Mouse (Mus musculus): ENCODE measurements at regions not wholly inside any gene's neighbourhood (a gene's known extent, or its start where the extent isn't known, plus 50 kb on each side); places are given as distances from the start of the nearest gene placed in this dataset.

GRCm38 (mm10) chr15:86696806-86697205 is 482.5 kb downstream of the Tbc1d22a start:
- H3K9me3 ChIP-seq (replicated peaks), result peaks cover 86% of the 10 kb centered on the region
- H3K4me1 ChIP-seq (ENCODE audit: insufficient read depth, low read depth, low read length), result no peaks in the 10 kb centered on the region
- H3K4me3 ChIP-seq (ENCODE audit: low read depth, low read length), result no peak overlapping the region
- DNase-seq (ENCODE audit: low spot score), result no peak
- no peaks in the 10 kb centered on the region for H3K36me3 ChIP-seq (replicated peaks)
- TF ChIP-seq TAL1 (conservative IDR thresholded peaks at IDR 0.05; ENCODE audit: low read depth, low read length) (no peak), GATA1 (IDR thresholded peaks at IDR 0.05; ENCODE audit: borderline replicate concordance, low read length) (no peak)
- no peak for ATAC-seq (ENCODE audit: extremely low read depth, insufficient number of reproducible peaks, low FRiP score, poor library complexity, severe bottlenecking)
- H3K27me3 ChIP-seq (ENCODE audit: insufficient read depth, low read length), result no peaks in the 10 kb centered on the region

GRCm38 (mm10) chr15:86710429-86710828 is 496.2 kb downstream of the Tbc1d22a start:
- no peaks in the 10 kb centered on the region for H3K27me3 ChIP-seq (ENCODE audit: insufficient read depth, low read length)
- no peak for ATAC-seq (ENCODE audit: extremely low read depth, insufficient number of reproducible peaks, low FRiP score, poor library complexity, severe bottlenecking)
- H3K4me3 ChIP-seq (ENCODE audit: low read depth, low read length), result no peak overlapping the region
- peaks cover 77% of the 10 kb centered on the region for H3K9me3 ChIP-seq (replicated peaks)
- DNase-seq (ENCODE audit: low spot score), result no peak
- H3K4me1 ChIP-seq (ENCODE audit: insufficient read depth, low read depth, low read length), result no peaks in the 10 kb centered on the region
- H3K36me3 ChIP-seq (replicated peaks), result no peaks in the 10 kb centered on the region
- TF ChIP-seq POLR2AphosphoS5 (IDR thresholded peaks at IDR 0.05; ENCODE audit: insufficient replicate concordance, low read depth, low read length) (no peak), CTCF (IDR thresholded peaks at IDR 0.05; ENCODE audit: low read depth, low read length) (no peak), GATA2 (IDR thresholded peaks at IDR 0.05; ENCODE audit: borderline replicate concordance, low read depth, low read length) (no peak), TAL1 (conservative IDR thresholded peaks at IDR 0.05; ENCODE audit: low read depth, low read length) (no peak), GATA1 (IDR thresholded peaks at IDR 0.05; ENCODE audit: borderline replicate concordance, low read length) (no peak)

- no peaks in the 10 kb centered on the region for H3K27me3 ChIP-seq (ENCODE audit: insufficient read depth, low read length)
- H3K4me3 ChIP-seq (ENCODE audit: low read depth, low read length), result no peak overlapping the region
- ATAC-seq (ENCODE audit: extremely low read depth, insufficient number of reproducible peaks, low FRiP score, poor library complexity, severe bottlenecking) (no peak), DNase-seq (ENCODE audit: low spot score) (no peak)
- H3K9me3 ChIP-seq (replicated peaks), result peaks cover 77% of the 10 kb centered on the region
- H3K36me3 ChIP-seq (replicated peaks), result no peaks in the 10 kb centered on the region
- H3K4me1 ChIP-seq (ENCODE audit: insufficient read depth, low read depth, low read length), result no peaks in the 10 kb centered on the region
- no peak for TF ChIP-seq CTCF (IDR thresholded peaks at IDR 0.05; ENCODE audit: low read depth, low read length)
- TF ChIP-seq GATA1 (IDR thresholded peaks at IDR 0.05; ENCODE audit: borderline replicate concordance, low read length), result no peak
- no peak for TF ChIP-seq POLR2AphosphoS5 (IDR thresholded peaks at IDR 0.05; ENCODE audit: insufficient replicate concordance, low read depth, low read length)
- no peak for TF ChIP-seq TAL1 (conservative IDR thresholded peaks at IDR 0.05; ENCODE audit: low read depth, low read length)
- TF ChIP-seq GATA2 (IDR thresholded peaks at IDR 0.05; ENCODE audit: borderline replicate concordance, low read depth, low read length), result no peak
Observed at GRCm38 (mm10) chr15:86718376-86718775, 504.1 kb downstream of the Tbc1d22a start.

GRCm38 (mm10) chr15:86719088-86719487 is 504.8 kb downstream of the Tbc1d22a start:
- H3K36me3 ChIP-seq (replicated peaks), result no peaks in the 10 kb centered on the region
- H3K4me3 ChIP-seq (ENCODE audit: low read depth, low read length), result no peak overlapping the region
- ATAC-seq (ENCODE audit: extremely low read depth, insufficient number of reproducible peaks, low FRiP score, poor library complexity, severe bottlenecking) (no peak), DNase-seq (ENCODE audit: low spot score) (no peak)
- H3K27me3 ChIP-seq (ENCODE audit: insufficient read depth, low read length), result no peaks in the 10 kb centered on the region
- H3K4me1 ChIP-seq (ENCODE audit: insufficient read depth, low read depth, low read length), result no peaks in the 10 kb centered on the region
- peaks cover 76% of the 10 kb centered on the region for H3K9me3 ChIP-seq (replicated peaks)
- TF ChIP-seq POLR2AphosphoS5 (IDR thresholded peaks at IDR 0.05; ENCODE audit: insufficient replicate concordance, low read depth, low read length) (no peak), CTCF (IDR thresholded peaks at IDR 0.05; ENCODE audit: low read depth, low read length) (no peak), GATA1 (IDR thresholded peaks at IDR 0.05; ENCODE audit: borderline replicate concordance, low read length) (no peak), GATA2 (IDR thresholded peaks at IDR 0.05; ENCODE audit: borderline replicate concordance, low read depth, low read length) (no peak)

- DNase-seq (ENCODE audit: low spot score) (no peak), ATAC-seq (ENCODE audit: extremely low read depth, insufficient number of reproducible peaks, low FRiP score, poor library complexity, severe bottlenecking) (no peak)
- H3K9me3 ChIP-seq (replicated peaks), result peaks cover 81% of the 10 kb centered on the region
- no peaks in the 10 kb centered on the region for H3K4me1 ChIP-seq (ENCODE audit: insufficient read depth, low read depth, low read length)
- no peaks in the 10 kb centered on the region for H3K36me3 ChIP-seq (replicated peaks)
- no peaks in the 10 kb centered on the region for H3K27me3 ChIP-seq (ENCODE audit: insufficient read depth, low read length)
- H3K4me3 ChIP-seq (ENCODE audit: low read depth, low read length), result no peak overlapping the region
- TF ChIP-seq POLR2AphosphoS5 (IDR thresholded peaks at IDR 0.05; ENCODE audit: insufficient replicate concordance, low read depth, low read length), result no peak
Observed at GRCm38 (mm10) chr15:86721131-86721530, 506.9 kb downstream of the Tbc1d22a start.

GRCm38 (mm10) chr15:86737945-86738344 is 523.7 kb downstream of the Tbc1d22a start:
- Histone ChIP-seq H3K36me3 (replicated peaks) (no peaks in the 10 kb centered on the region), H3K27me3 (ENCODE audit: insufficient read depth, low read length) (no peaks in the 10 kb centered on the region), H3K4me1 (ENCODE audit: insufficient read depth, low read depth, low read length) (no peaks in the 10 kb centered on the region), H3K9me3 (replicated peaks) (peaks cover 62% of the 10 kb centered on the region), H3K4me3 (ENCODE audit: low read depth, low read length) (no peak overlapping the region)
- no peak for ATAC-seq (ENCODE audit: extremely low read depth, insufficient number of reproducible peaks, low FRiP score, poor library complexity, severe bottlenecking)
- TF ChIP-seq POLR2AphosphoS5 (IDR thresholded peaks at IDR 0.05; ENCODE audit: insufficient replicate concordance, low read depth, low read length) (no peak), CTCF (IDR thresholded peaks at IDR 0.05; ENCODE audit: low read depth, low read length) (no peak), TAL1 (conservative IDR thresholded peaks at IDR 0.05; ENCODE audit: low read depth, low read length) (no peak), GATA1 (IDR thresholded peaks at IDR 0.05; ENCODE audit: borderline replicate concordance, low read length) (no peak), GATA2 (IDR thresholded peaks at IDR 0.05; ENCODE audit: borderline replicate concordance, low read depth, low read length) (no peak)
- no peak for DNase-seq (ENCODE audit: low spot score)

GRCm38 (mm10) chr15:86738356-86738755 is 524.1 kb downstream of the Tbc1d22a start:
- H3K4me1 ChIP-seq (ENCODE audit: insufficient read depth, low read depth, low read length), result no peaks in the 10 kb centered on the region
- H3K27me3 ChIP-seq (ENCODE audit: insufficient read depth, low read length), result no peaks in the 10 kb centered on the region
- no peak for DNase-seq (ENCODE audit: low spot score)
- H3K4me3 ChIP-seq (ENCODE audit: low read depth, low read length), result no peak overlapping the region
- peaks cover 61% of the 10 kb centered on the region for H3K9me3 ChIP-seq (replicated peaks)
- H3K36me3 ChIP-seq (replicated peaks), result no peaks in the 10 kb centered on the region
- no peak for ATAC-seq (ENCODE audit: extremely low read depth, insufficient number of reproducible peaks, low FRiP score, poor library complexity, severe bottlenecking)
- TF ChIP-seq GATA2 (IDR thresholded peaks at IDR 0.05; ENCODE audit: borderline replicate concordance, low read depth, low read length), result no peak
- TF ChIP-seq TAL1 (conservative IDR thresholded peaks at IDR 0.05; ENCODE audit: low read depth, low read length), result no peak
- no peak for TF ChIP-seq POLR2AphosphoS5 (IDR thresholded peaks at IDR 0.05; ENCODE audit: insufficient replicate concordance, low read depth, low read length)
- no peak for TF ChIP-seq GATA1 (IDR thresholded peaks at IDR 0.05; ENCODE audit: borderline replicate concordance, low read length)
- no peak for TF ChIP-seq CTCF (IDR thresholded peaks at IDR 0.05; ENCODE audit: low read depth, low read length)
